Mouse (Mus musculus) lung, adult 18-20 months (tissue): ENCODE results near the gene Ly6c2.
"Not testable (repeated sequence)": the region's sequence is repeated elsewhere in the genome, so short reads cannot be mapped to it uniquely, and the experiment has no call there.

Source experiments
- DNase-seq, 2 experiments: peaks; one replicate each; pipeline ENCODE4 v3.0.0; 2022; ENCODE audit warnings: mixed read lengths in 2 of 2

The Ly6c2 gene

GRCm38 (mm10) chr15:75111861-75112630, at the start of gene Ly6c2:
Gene Ly6c2 (minus strand): TSS chr15:75111970.
- peak in 1 of 2 experiments; percentile 13 for DNase-seq

GRCm38 (mm10) chr15:75157646-75158045, 45.9 kb upstream of the Ly6c2 start:
- DNase-seq: no peak

- no peak for DNase-seq
Observed at GRCm38 (mm10) chr15:75154940-75155339, 43.2 kb upstream of the Ly6c2 start, which contains the start of gene Ly6g. Gene Ly6g (plus strand): TSS chr15:75155240.

- no peak for DNase-seq
Observed at GRCm38 (mm10) chr15:75153087-75153486, 41.3 kb upstream of the Ly6c2 start.

GRCm38 (mm10) chr15:75143735-75144134, 32.0 kb upstream of the Ly6c2 start:
- DNase-seq: peak in 1 of 2 experiments; percentile 1

GRCm38 (mm10) chr15:75141812-75142360, 30.1 kb upstream of the Ly6c2 start:
- peak in 1 of 2 experiments; percentile 5 for DNase-seq

- not testable (repeated sequence) for DNase-seq
Observed at GRCm38 (mm10) chr15:75137739-75138138, 26.0 kb upstream of the Ly6c2 start.

- not testable (repeated sequence) for DNase-seq
Observed at GRCm38 (mm10) chr15:75135090-75135783, 23.5 kb upstream of the Ly6c2 start.

GRCm38 (mm10) chr15:75132346-75132745, 20.6 kb upstream of the Ly6c2 start:
- DNase-seq: not testable (repeated sequence)

- peak; percentile 8 to 10 for DNase-seq
Observed at GRCm38 (mm10) chr15:75120066-75120465, 8.3 kb upstream of the Ly6c2 start.

- DNase-seq: peak; percentile 11 to 38
Observed at GRCm38 (mm10) chr15:75118742-75119141, 7.0 kb upstream of the Ly6c2 start.

- not testable (repeated sequence) for DNase-seq
Observed at GRCm38 (mm10) chr15:75117481-75117880, 5.7 kb upstream of the Ly6c2 start.

- no peak for DNase-seq
Observed at GRCm38 (mm10) chr15:75116525-75116924, 4.8 kb upstream of the Ly6c2 start.

GRCm38 (mm10) chr15:75110424-75110823, 1.3 kb downstream of the Ly6c2 start:
- not testable (repeated sequence) for DNase-seq

- no peak for DNase-seq
Observed at GRCm38 (mm10) chr15:75099261-75099660, 12.5 kb downstream of the Ly6c2 start.

GRCm38 (mm10) chr15:75088041-75088440, 23.7 kb downstream of the Ly6c2 start:
- DNase-seq: peak in 1 of 2 experiments; percentile 10

GRCm38 (mm10) chr15:75069965-75070364, 41.8 kb downstream of the Ly6c2 start:
- DNase-seq: no peak

GRCm38 (mm10) chr15:75062030-75062574, 49.7 kb downstream of the Ly6c2 start:
- DNase-seq: peak; percentile 54 to 65

GRCm38 (mm10) chr15:75060505-75060904, 51.3 kb downstream of the Ly6c2 start:
- DNase-seq: peak; percentile 27 to 53
